Mouse (Mus musculus) spleen, adult 12 weeks (tissue): ENCODE data around the gene Hck.

Experiments used
- DNase-seq: peaks from one replicate; pipeline ENCODE4 v3.0.0; 2022; ENCODE audit warnings: low spot score

Gene Hck

GRCm38 (mm10) chr2:153108313-153109264 lies at the start of gene Hck:
Gene Hck, plus strand, starts transcription at chr2:153108468.
- no peak for DNase-seq

GRCm38 (mm10) chr2:153060216-153060615 lies 48.1 kb upstream of the Hck start:
- DNase-seq, result no peak

- DNase-seq, result no peak
Observed at GRCm38 (mm10) chr2:153063394-153063793, 44.9 kb upstream of the Hck start.

GRCm38 (mm10) chr2:153064190-153064970 lies 43.9 kb upstream of the Hck start:
- no peak for DNase-seq

- no peak for DNase-seq
Observed at GRCm38 (mm10) chr2:153065747-153066508, 42.3 kb upstream of the Hck start, which contains the start of gene Ccm2l. Gene Ccm2l, plus strand, starts transcription at chr2:153065955.

- no peak for DNase-seq
Observed at GRCm38 (mm10) chr2:153066991-153067390, 41.3 kb upstream of the Hck start.

- no peak for DNase-seq
Observed at GRCm38 (mm10) chr2:153070762-153071490, 37.3 kb upstream of the Hck start.

- DNase-seq, result no peak
Observed at GRCm38 (mm10) chr2:153071491-153072184, 36.6 kb upstream of the Hck start.

GRCm38 (mm10) chr2:153074651-153075050 lies 33.6 kb upstream of the Hck start:
- DNase-seq, result no peak

GRCm38 (mm10) chr2:153075961-153076360 lies 32.3 kb upstream of the Hck start:
- DNase-seq, result no peak

- peak; percentile 66 for DNase-seq
Observed at GRCm38 (mm10) chr2:153080841-153081523, 27.3 kb upstream of the Hck start.

- DNase-seq, result no peak
Observed at GRCm38 (mm10) chr2:153081866-153082265, 26.4 kb upstream of the Hck start.

- no peak for DNase-seq
Observed at GRCm38 (mm10) chr2:153083275-153083674, 25.0 kb upstream of the Hck start.

GRCm38 (mm10) chr2:153083824-153084223 lies 24.4 kb upstream of the Hck start:
- DNase-seq, result no peak

GRCm38 (mm10) chr2:153084261-153084976 lies 23.8 kb upstream of the Hck start:
- DNase-seq, result no peak

GRCm38 (mm10) chr2:153085556-153085955 lies 22.7 kb upstream of the Hck start:
- DNase-seq, result no peak

- no peak for DNase-seq
Observed at GRCm38 (mm10) chr2:153086166-153086565, 22.1 kb upstream of the Hck start.

- DNase-seq, result no peak
Observed at GRCm38 (mm10) chr2:153087091-153087490, 21.2 kb upstream of the Hck start.

GRCm38 (mm10) chr2:153089316-153089715 lies 19.0 kb upstream of the Hck start:
- DNase-seq, result no peak
